Mouse (Mus musculus): ENCODE measurements around the gene Ropn1l. TPM values are rescaled to one million over a fixed set of nuclear protein-coding genes. Genes with fewer than 3 reads are reported as not detected.

Gene Ropn1l
- polyA plus RNA-seq, 1 experiment, result 1,399 TPM

- H3K27ac ChIP-seq (ENCODE audit: control insufficient read depth, insufficient read depth, low read depth, low read length), result no peak overlapping the region
- no peak for TF ChIP-seq CTCF (IDR thresholded peaks at IDR 0.05; ENCODE audit: control insufficient read depth, insufficient read depth, insufficient replicate concordance, low read depth, low read length)
- no peak overlapping the region for H3K4me3 ChIP-seq (ENCODE audit: control insufficient read depth, low read depth, low read length)
- H3K4me1 ChIP-seq (ENCODE audit: control insufficient read depth, insufficient read depth, low read length), result no peaks in the 10 kb centered on the region
- no peaks in the 10 kb centered on the region; the same call in 1 of the 2 replicates for H3K36me3 ChIP-seq (ENCODE audit: control insufficient read depth, insufficient read depth, low read length)
- no peaks in the 10 kb centered on the region for H3K27me3 ChIP-seq (ENCODE audit: control insufficient read depth, insufficient read depth, low read length)
Observed at GRCm38 (mm10) chr15:31472645-31473574, 19.4 kb upstream of the Ropn1l start.

GRCm38 (mm10) chr15:31471529-31471928 is 18.0 kb upstream of the Ropn1l start:
- H3K36me3 ChIP-seq (ENCODE audit: control insufficient read depth, insufficient read depth, low read length), result no peaks in the 10 kb centered on the region; the same call in 1 of the 2 replicates
- no peak overlapping the region for H3K27ac ChIP-seq (ENCODE audit: control insufficient read depth, insufficient read depth, low read depth, low read length)
- H3K4me3 ChIP-seq (ENCODE audit: control insufficient read depth, low read depth, low read length), result no peak overlapping the region
- H3K4me1 ChIP-seq (ENCODE audit: control insufficient read depth, insufficient read depth, low read length), result no peaks in the 10 kb centered on the region
- H3K27me3 ChIP-seq (ENCODE audit: control insufficient read depth, insufficient read depth, low read length), result no peaks in the 10 kb centered on the region
- TF ChIP-seq CTCF (IDR thresholded peaks at IDR 0.05; ENCODE audit: control insufficient read depth, insufficient read depth, insufficient replicate concordance, low read depth, low read length), result no peak

- no peaks in the 10 kb centered on the region for H3K27me3 ChIP-seq (ENCODE audit: control insufficient read depth, insufficient read depth, low read length)
- H3K4me1 ChIP-seq (ENCODE audit: control insufficient read depth, insufficient read depth, low read length), result no peaks in the 10 kb centered on the region
- no peak overlapping the region for H3K4me3 ChIP-seq (ENCODE audit: control insufficient read depth, low read depth, low read length)
- H3K27ac ChIP-seq (ENCODE audit: control insufficient read depth, insufficient read depth, low read depth, low read length), result no peak overlapping the region
- H3K36me3 ChIP-seq (ENCODE audit: control insufficient read depth, insufficient read depth, low read length), result no peaks in the 10 kb centered on the region; the same call in 1 of the 2 replicates
- no peak for TF ChIP-seq POLR2A (IDR thresholded peaks at IDR 0.05; ENCODE audit: control insufficient read depth, low read depth, low read length)
- TF ChIP-seq CTCF (IDR thresholded peaks at IDR 0.05; ENCODE audit: control insufficient read depth, insufficient read depth, insufficient replicate concordance, low read depth, low read length), result no peak
Observed at GRCm38 (mm10) chr15:31469497-31469896, 16.0 kb upstream of the Ropn1l start.

- Histone ChIP-seq H3K4me1 (ENCODE audit: control insufficient read depth, insufficient read depth, low read length) (no peaks in the 10 kb centered on the region), H3K36me3 (ENCODE audit: control insufficient read depth, insufficient read depth, low read length) (peaks cover 2% of the 10 kb centered on the region), H3K27ac (ENCODE audit: control insufficient read depth, insufficient read depth, low read depth, low read length) (no peak overlapping the region), H3K4me3 (ENCODE audit: control insufficient read depth, low read depth, low read length) (no peak overlapping the region), H3K27me3 (ENCODE audit: control insufficient read depth, insufficient read depth, low read length) (no peaks in the 10 kb centered on the region)
- TF ChIP-seq POLR2A (IDR thresholded peaks at IDR 0.05; ENCODE audit: control insufficient read depth, low read depth, low read length), result no peak
- no peak for TF ChIP-seq CTCF (IDR thresholded peaks at IDR 0.05; ENCODE audit: control insufficient read depth, insufficient read depth, insufficient replicate concordance, low read depth, low read length)
Observed at GRCm38 (mm10) chr15:31468806-31469205, 15.3 kb upstream of the Ropn1l start.

GRCm38 (mm10) chr15:31466749-31467148 is 13.2 kb upstream of the Ropn1l start:
- TF ChIP-seq CTCF (IDR thresholded peaks at IDR 0.05; ENCODE audit: control insufficient read depth, insufficient read depth, insufficient replicate concordance, low read depth, low read length) (no peak), POLR2A (IDR thresholded peaks at IDR 0.05; ENCODE audit: control insufficient read depth, low read depth, low read length) (no peak)
- peaks cover 2% of the 10 kb centered on the region for H3K36me3 ChIP-seq (ENCODE audit: control insufficient read depth, insufficient read depth, low read length)
- H3K4me3 ChIP-seq (ENCODE audit: control insufficient read depth, low read depth, low read length), result no peak overlapping the region
- no peaks in the 10 kb centered on the region for H3K27me3 ChIP-seq (ENCODE audit: control insufficient read depth, insufficient read depth, low read length)
- H3K27ac ChIP-seq (ENCODE audit: control insufficient read depth, insufficient read depth, low read depth, low read length), result no peak overlapping the region
- H3K4me1 ChIP-seq (ENCODE audit: control insufficient read depth, insufficient read depth, low read length), result no peaks in the 10 kb centered on the region

- Histone ChIP-seq H3K36me3 (ENCODE audit: control insufficient read depth, insufficient read depth, low read length) (peaks cover 2% of the 10 kb centered on the region), H3K4me1 (ENCODE audit: control insufficient read depth, insufficient read depth, low read length) (no peaks in the 10 kb centered on the region), H3K4me3 (ENCODE audit: control insufficient read depth, low read depth, low read length) (no peak overlapping the region), H3K27ac (ENCODE audit: control insufficient read depth, insufficient read depth, low read depth, low read length) (no peak overlapping the region), H3K27me3 (ENCODE audit: control insufficient read depth, insufficient read depth, low read length) (no peaks in the 10 kb centered on the region)
- TF ChIP-seq POLR2A (IDR thresholded peaks at IDR 0.05; ENCODE audit: control insufficient read depth, low read depth, low read length), result no peak
- no peak for TF ChIP-seq CTCF (IDR thresholded peaks at IDR 0.05; ENCODE audit: control insufficient read depth, insufficient read depth, insufficient replicate concordance, low read depth, low read length)
Observed at GRCm38 (mm10) chr15:31466295-31466694, 12.8 kb upstream of the Ropn1l start.

- no peak overlapping the region for H3K27ac ChIP-seq (ENCODE audit: control insufficient read depth, insufficient read depth, low read depth, low read length)
- TF ChIP-seq POLR2A (IDR thresholded peaks at IDR 0.05; ENCODE audit: control insufficient read depth, low read depth, low read length), result no peak
- no peak for TF ChIP-seq CTCF (IDR thresholded peaks at IDR 0.05; ENCODE audit: control insufficient read depth, insufficient read depth, insufficient replicate concordance, low read depth, low read length)
- H3K36me3 ChIP-seq (ENCODE audit: control insufficient read depth, insufficient read depth, low read length), result peaks cover 2% of the 10 kb centered on the region
- no peaks in the 10 kb centered on the region for H3K27me3 ChIP-seq (ENCODE audit: control insufficient read depth, insufficient read depth, low read length)
- H3K4me1 ChIP-seq (ENCODE audit: control insufficient read depth, insufficient read depth, low read length), result no peaks in the 10 kb centered on the region
- H3K4me3 ChIP-seq (ENCODE audit: control insufficient read depth, low read depth, low read length), result no peak overlapping the region
Observed at GRCm38 (mm10) chr15:31465806-31466205, 12.3 kb upstream of the Ropn1l start.
